Mouse (Mus musculus) cerebellum, adult 2 months (tissue): ENCODE data around the gene Slc26a10. TPM values are rescaled to one million over a fixed set of nuclear protein-coding genes. Genes with fewer than 3 reads are reported as not detected.

Experiments used
- DNase-seq, 2 experiments: peaks; one replicate each; pipeline ENCODE4 v3.0.0; 2021
- H3K27ac ChIP-seq: fragments of 200-500 bp; 2 replicates; pipeline ENCODE4 v1.5.1; 2012; ENCODE audit warnings: low read length, control low read depth, inconsistent platforms; ENCODE audit not compliant: insufficient read depth
- H3K27me3 ChIP-seq: fragments of 200-500 bp; 2 replicates; pipeline ENCODE4 v1.6.1; 2012; ENCODE audit warnings: inconsistent platforms, mild to moderate bottlenecking, low read length, moderate library complexity; ENCODE audit not compliant: control insufficient read depth, insufficient read depth
- H3K4me1 ChIP-seq: fragments of 200-500 bp; 2 replicates; pipeline ENCODE4 v1.6.1; 2011; ENCODE audit warnings: low read length; ENCODE audit not compliant: control insufficient read depth, insufficient read depth
- H3K4me3 ChIP-seq: fragments of 200-500 bp; replicated peaks from 2 replicates; pipeline ENCODE3; 2011; ENCODE audit warnings: mild to moderate bottlenecking, low read depth, low read length, control low read depth; ENCODE audit not compliant: insufficient read depth
- CTCF ChIP-seq: fragments of 200-500 bp; IDR thresholded peaks from 2 replicates; pipeline ENCODE4 v1.5.1; 2011; ENCODE audit warnings: low read depth, mild to moderate bottlenecking, control low read depth, low read length, moderate library complexity, borderline replicate concordance; ENCODE audit not compliant: insufficient read depth
- POLR2A ChIP-seq: fragments of 200-500 bp; IDR thresholded peaks from 2 replicates; pipeline ENCODE4 v1.6.1; 2011; ENCODE audit warnings: low read length, control low read depth, borderline replicate concordance; ENCODE audit not compliant: insufficient read depth
- WGBS: fragments of 180-500 bp; shearing (Covaris S2); methylation state at CpG from one replicate; pipeline ENCODE4 v1.1.7; 2018; 5-methylcytosine and 5-hydroxymethylcytosine counted together
- polyA plus RNA-seq: library from polyadenylated mRNA; depleted of rRNA; stranded (reverse); fragments of >200 nt; gene quantifications from 2 replicates; pipeline ENCODE4 v1.2.3, GENCODE M21; 2012

Gene Slc26a10
- polyA plus RNA-seq, 1 experiment: 3.1 TPM

- TF ChIP-seq POLR2A (no peak), CTCF (no peak)
- Histone ChIP-seq H3K27ac (no peak within 1 kb of the TSS), H3K4me1 (no peaks in the 10 kb centered on the region), H3K4me3 (peak within 1 kb of the TSS; percentile 86), H3K27me3 (no peaks in the 10 kb centered on the region)
- peak in 1 of 2 experiments; percentile 38 for DNase-seq
- 15% methylated on average over 35 of the region's 35 CpGs for WGBS
These were observed 9.4 kb upstream of the Slc26a10 start, which contains the start of gene Arhgef25 for GRCm38 (mm10) chr10:127189651-127190381. TSS of gene Arhgef25 (minus strand) at chr10:127190083.

DNA sequence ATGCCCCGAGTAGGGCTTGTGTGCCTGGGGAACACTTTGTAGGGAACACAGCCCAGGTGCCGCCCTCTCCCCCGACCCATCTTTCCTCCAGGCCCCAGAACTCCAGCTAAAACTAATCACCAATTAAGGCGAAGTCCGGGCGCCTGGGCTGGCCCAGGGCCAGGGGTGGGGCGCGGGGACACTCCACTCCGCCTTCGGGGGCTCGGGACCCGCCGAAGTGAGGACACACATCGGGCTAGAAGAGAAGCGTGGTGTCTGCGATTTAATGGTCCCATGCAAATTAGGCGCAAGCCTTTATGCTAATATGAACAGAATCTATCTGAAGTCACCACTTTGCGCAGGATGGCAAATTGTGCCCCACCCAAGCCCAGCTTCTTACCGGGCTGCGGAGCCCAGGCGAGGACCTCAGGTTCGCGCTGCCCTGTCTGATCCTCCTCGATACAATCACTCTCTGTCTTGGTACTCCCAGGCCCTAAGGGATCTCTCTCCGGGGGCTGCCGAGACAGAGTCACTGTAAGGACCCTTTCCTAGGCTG lies 8.7 kb upstream of the Slc26a10 start:
- 1% methylated on average over 26 of the region's 26 CpGs for WGBS
- DNase-seq: peak in 1 of 2 experiments; percentile 57
- Histone ChIP-seq H3K4me3 (peak overlapping the region; percentile 86), H3K27me3 (no peaks in the 10 kb centered on the region), H3K27ac (no peak overlapping the region), H3K4me1 (no peaks in the 10 kb centered on the region)
- TF ChIP-seq CTCF (no peak), POLR2A (no peak)

- no peaks in the 10 kb centered on the region for H3K4me1 ChIP-seq
- under 1% methylated on average over 46 of the region's 46 CpGs for WGBS
These were observed 8.1 kb upstream of the Slc26a10 start for GRCm38 (mm10) chr10:127188465-127189115.

DNA sequence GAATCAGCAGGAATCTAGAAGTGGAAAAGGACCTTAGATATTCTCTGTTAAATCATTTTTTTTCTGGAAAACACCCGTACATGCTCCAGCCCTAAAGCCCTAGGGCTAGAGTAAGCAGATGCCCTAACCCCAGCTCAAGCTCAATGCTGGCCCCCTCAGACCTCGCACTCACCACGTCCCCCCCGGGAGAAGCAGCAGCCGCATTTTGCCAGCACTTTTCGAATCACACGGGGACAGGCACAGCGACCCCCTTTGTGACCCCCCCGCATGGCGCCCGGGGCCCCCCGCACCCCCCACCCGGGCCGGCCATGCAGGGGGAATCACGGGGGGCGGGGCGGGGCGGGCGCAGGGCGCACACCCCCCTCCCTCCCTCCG lies 7.6 kb upstream of the Slc26a10 start:
- H3K27me3 ChIP-seq: no peaks in the 10 kb centered on the region
- H3K27ac ChIP-seq: no peak overlapping the region
- WGBS: 2% methylated on average over 21 of the region's 21 CpGs
- TF ChIP-seq POLR2A (no peak), CTCF (no peak)
- no peaks in the 10 kb centered on the region for H3K4me1 ChIP-seq
- H3K4me3 ChIP-seq: peak overlapping the region; percentile 86
- peak in 1 of 2 experiments; percentile 20 for DNase-seq

More at GRCm38 (mm10) chr10:127188465-127189115, 8.1 kb upstream of the Slc26a10 start:
- H3K4me3 ChIP-seq: peak overlapping the region; percentile 86
- TF ChIP-seq CTCF (no peak), POLR2A (peak; percentile 49; the same call in 1 of the 2 replicates)
- H3K27ac ChIP-seq: no peak overlapping the region
- no peaks in the 10 kb centered on the region for H3K27me3 ChIP-seq
- peak; percentile 74 to 77 for DNase-seq

GRCm38 (mm10) chr10:127187371-127188078 lies 7.1 kb upstream of the Slc26a10 start:
- Histone ChIP-seq H3K27me3 (no peaks in the 10 kb centered on the region), H3K4me1 (no peaks in the 10 kb centered on the region), H3K4me3 (peak overlapping the region; percentile 86), H3K27ac (no peak overlapping the region)
- TF ChIP-seq CTCF: no peak
- DNase-seq: peak; percentile 51 to 59
- 30% methylated on average over 10 of the region's 10 CpGs for WGBS

DNA sequence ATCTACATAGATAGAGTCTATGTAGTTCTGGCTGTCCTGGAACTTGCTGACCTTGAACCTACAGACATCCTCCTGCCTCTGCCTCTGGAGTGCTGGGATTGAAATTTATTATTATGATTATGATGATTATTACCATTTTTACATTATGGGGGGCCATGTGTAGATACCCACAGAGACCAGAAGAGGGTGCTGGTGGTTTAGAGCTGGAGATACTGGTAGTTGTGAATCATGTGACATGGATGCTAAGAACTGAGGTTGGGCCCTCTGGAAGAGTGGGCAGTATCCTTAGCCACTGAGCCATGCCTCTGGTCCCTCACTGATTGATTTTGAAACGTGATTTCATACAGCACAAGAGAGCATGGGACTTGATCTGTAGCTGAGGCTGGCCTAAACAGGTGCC lies 6.0 kb upstream of the Slc26a10 start:
- WGBS: 88% methylated on average over 1 of the region's 1 CpGs
- no peaks in the 10 kb centered on the region for H3K27me3 ChIP-seq
- H3K4me1 ChIP-seq: no peaks in the 10 kb centered on the region
- H3K4me3 ChIP-seq: no peak overlapping the region
- H3K27ac ChIP-seq: no peak overlapping the region
- TF ChIP-seq CTCF (peak; percentile 31; the same call in 1 of the 2 replicates), POLR2A (no peak)
- DNase-seq: no peak

DNA sequence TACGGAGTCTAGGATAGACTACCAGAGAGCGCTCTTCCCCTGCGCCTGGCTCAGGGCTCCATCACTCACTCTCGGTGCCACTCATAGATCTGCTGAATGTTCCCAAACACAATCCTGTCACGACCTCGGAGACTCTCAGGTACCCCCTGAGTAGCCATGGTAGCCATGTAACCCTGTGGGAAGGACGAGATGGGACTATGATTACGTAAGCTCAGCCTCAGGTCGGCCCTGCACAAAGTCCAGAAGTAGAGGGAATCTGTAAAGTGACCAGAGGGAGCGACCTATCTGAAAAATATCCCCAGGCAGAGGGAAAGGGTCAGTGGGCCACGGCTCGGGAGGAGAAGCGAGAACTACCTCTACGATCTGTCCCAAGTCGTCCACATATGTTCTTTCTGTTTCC lies 5.1 kb upstream of the Slc26a10 start:
- no peak for DNase-seq
- H3K27ac ChIP-seq: no peak overlapping the region
- no peaks in the 10 kb centered on the region for H3K4me1 ChIP-seq
- H3K27me3 ChIP-seq: no peaks in the 10 kb centered on the region
- TF ChIP-seq CTCF (no peak), POLR2A (no peak)
- no peak overlapping the region for H3K4me3 ChIP-seq
- 87% methylated on average over 15 of the region's 15 CpGs for WGBS
